Mouse (Mus musculus): ENCODE measurements around the gene Esyt2. TPM values are rescaled to one million over a fixed set of nuclear protein-coding genes. Genes with fewer than 3 reads are reported as not detected.

Gene Esyt2
- polyA plus RNA-seq, 1 experiment, result 17.2 TPM

- Histone ChIP-seq H3K27ac (ENCODE audit: insufficient read depth, low read length) (no peak overlapping the region), H3K4me1 (ENCODE audit: control insufficient read depth, insufficient read depth, low read length) (no peaks in the 10 kb centered on the region), H3K4me3 (ENCODE audit: insufficient read depth, low read length) (no peak overlapping the region)
- TF ChIP-seq POLR2A (IDR thresholded peaks at IDR 0.05; ENCODE audit: extremely low read depth, insufficient read depth, low read length) (no peak), CTCF (IDR thresholded peaks at IDR 0.05; ENCODE audit: extremely low read depth, insufficient read depth, low read length) (no peak)
Measured at GRCm38 (mm10) chr12:116383101-116383500, 102.1 kb downstream of the Esyt2 start.

GRCm38 (mm10) chr12:116383995-116384394 is 103.0 kb downstream of the Esyt2 start:
- Histone ChIP-seq H3K27ac (ENCODE audit: insufficient read depth, low read length) (no peak overlapping the region), H3K4me3 (ENCODE audit: insufficient read depth, low read length) (no peak overlapping the region), H3K4me1 (ENCODE audit: control insufficient read depth, insufficient read depth, low read length) (no peaks in the 10 kb centered on the region)
- TF ChIP-seq POLR2A (IDR thresholded peaks at IDR 0.05; ENCODE audit: extremely low read depth, insufficient read depth, low read length), result no peak
- no peak for TF ChIP-seq CTCF (IDR thresholded peaks at IDR 0.05; ENCODE audit: extremely low read depth, insufficient read depth, low read length)

GRCm38 (mm10) chr12:116386802-116387201 is 105.8 kb downstream of the Esyt2 start:
- no peak overlapping the region for H3K4me3 ChIP-seq (ENCODE audit: insufficient read depth, low read length)
- no peaks in the 10 kb centered on the region for H3K4me1 ChIP-seq (ENCODE audit: control insufficient read depth, insufficient read depth, low read length)
- TF ChIP-seq POLR2A (IDR thresholded peaks at IDR 0.05; ENCODE audit: extremely low read depth, insufficient read depth, low read length) (no peak), CTCF (IDR thresholded peaks at IDR 0.05; ENCODE audit: extremely low read depth, insufficient read depth, low read length) (no peak)
- no peak overlapping the region for H3K27ac ChIP-seq (ENCODE audit: insufficient read depth, low read length)

GRCm38 (mm10) chr12:116389868-116390267 is 108.9 kb downstream of the Esyt2 start:
- Histone ChIP-seq H3K27ac (ENCODE audit: insufficient read depth, low read length) (no peak overlapping the region), H3K4me1 (ENCODE audit: control insufficient read depth, insufficient read depth, low read length) (no peaks in the 10 kb centered on the region), H3K4me3 (ENCODE audit: insufficient read depth, low read length) (no peak overlapping the region)
- TF ChIP-seq CTCF (IDR thresholded peaks at IDR 0.05; ENCODE audit: extremely low read depth, insufficient read depth, low read length) (no peak), POLR2A (IDR thresholded peaks at IDR 0.05; ENCODE audit: extremely low read depth, insufficient read depth, low read length) (no peak)

GRCm38 (mm10) chr12:116394327-116394726 is 113.3 kb downstream of the Esyt2 start:
- no peak for TF ChIP-seq POLR2A (IDR thresholded peaks at IDR 0.05; ENCODE audit: extremely low read depth, insufficient read depth, low read length)
- no peak for TF ChIP-seq CTCF (IDR thresholded peaks at IDR 0.05; ENCODE audit: extremely low read depth, insufficient read depth, low read length)
- H3K4me3 ChIP-seq (ENCODE audit: insufficient read depth, low read length), result no peak overlapping the region
- H3K27ac ChIP-seq (ENCODE audit: insufficient read depth, low read length), result no peak overlapping the region
- no peaks in the 10 kb centered on the region for H3K4me1 ChIP-seq (ENCODE audit: control insufficient read depth, insufficient read depth, low read length)

- H3K27ac ChIP-seq (ENCODE audit: insufficient read depth, low read length), result no peak overlapping the region
- H3K4me1 ChIP-seq (ENCODE audit: control insufficient read depth, insufficient read depth, low read length), result no peaks in the 10 kb centered on the region
- no peak for TF ChIP-seq CTCF (IDR thresholded peaks at IDR 0.05; ENCODE audit: extremely low read depth, insufficient read depth, low read length)
- TF ChIP-seq POLR2A (IDR thresholded peaks at IDR 0.05; ENCODE audit: extremely low read depth, insufficient read depth, low read length), result no peak
- no peak overlapping the region for H3K4me3 ChIP-seq (ENCODE audit: insufficient read depth, low read length)
Measured at GRCm38 (mm10) chr12:116395312-116395711, 114.3 kb downstream of the Esyt2 start.

GRCm38 (mm10) chr12:116396072-116396695 is 115.2 kb downstream of the Esyt2 start:
- H3K27ac ChIP-seq (ENCODE audit: insufficient read depth, low read length), result no peak overlapping the region
- no peak for TF ChIP-seq CTCF (IDR thresholded peaks at IDR 0.05; ENCODE audit: extremely low read depth, insufficient read depth, low read length)
- TF ChIP-seq POLR2A (IDR thresholded peaks at IDR 0.05; ENCODE audit: extremely low read depth, insufficient read depth, low read length), result no peak
- no peaks in the 10 kb centered on the region for H3K4me1 ChIP-seq (ENCODE audit: control insufficient read depth, insufficient read depth, low read length)
- no peak overlapping the region for H3K4me3 ChIP-seq (ENCODE audit: insufficient read depth, low read length)

GRCm38 (mm10) chr12:116404012-116404679 is 123.2 kb downstream of the Esyt2 start:
- no peak for TF ChIP-seq POLR2A (IDR thresholded peaks at IDR 0.05; ENCODE audit: extremely low read depth, insufficient read depth, low read length)
- TF ChIP-seq CTCF (IDR thresholded peaks at IDR 0.05; ENCODE audit: extremely low read depth, insufficient read depth, low read length), result no peak
- no peak overlapping the region for H3K27ac ChIP-seq (ENCODE audit: insufficient read depth, low read length)
- H3K4me3 ChIP-seq (ENCODE audit: insufficient read depth, low read length), result no peak overlapping the region
- no peaks in the 10 kb centered on the region for H3K4me1 ChIP-seq (ENCODE audit: control insufficient read depth, insufficient read depth, low read length)

- TF ChIP-seq POLR2A (IDR thresholded peaks at IDR 0.05; ENCODE audit: extremely low read depth, insufficient read depth, low read length) (no peak), CTCF (IDR thresholded peaks at IDR 0.05; ENCODE audit: extremely low read depth, insufficient read depth, low read length) (no peak)
- Histone ChIP-seq H3K4me3 (ENCODE audit: insufficient read depth, low read length) (peak within 1 kb of the TSS; percentile 31), H3K27ac (ENCODE audit: insufficient read depth, low read length) (no peak within 1 kb of the TSS), H3K4me1 (ENCODE audit: control insufficient read depth, insufficient read depth, low read length) (no peaks in the 10 kb centered on the region)
Measured at GRCm38 (mm10) chr12:116405045-116405835, 124.2 kb downstream of the Esyt2 start, which contains the start of gene Ncapg2. Ncapg2 (plus strand) TSS chr12:116405402.

Measured in cortical plate, adult 2 months (tissue).